Mouse (Mus musculus) common myeloid progenitor, adult 5-6 weeks (primary cell): ENCODE measurements at regions not wholly inside any gene's neighbourhood (a gene's known extent, or its start where the extent isn't known, plus 50 kb on each side); places are given as distances from the start of the nearest gene placed in this dataset.

Source experiments
- ATAC-seq: replicated peaks from 2 replicates; pipeline ENCODE4 v1.8.0; 2016; ENCODE audit warnings: low read depth, mild to moderate bottlenecking, moderate TSS enrichment, inconsistent platforms; ENCODE audit not compliant: poor library complexity, severe bottlenecking

DNA sequence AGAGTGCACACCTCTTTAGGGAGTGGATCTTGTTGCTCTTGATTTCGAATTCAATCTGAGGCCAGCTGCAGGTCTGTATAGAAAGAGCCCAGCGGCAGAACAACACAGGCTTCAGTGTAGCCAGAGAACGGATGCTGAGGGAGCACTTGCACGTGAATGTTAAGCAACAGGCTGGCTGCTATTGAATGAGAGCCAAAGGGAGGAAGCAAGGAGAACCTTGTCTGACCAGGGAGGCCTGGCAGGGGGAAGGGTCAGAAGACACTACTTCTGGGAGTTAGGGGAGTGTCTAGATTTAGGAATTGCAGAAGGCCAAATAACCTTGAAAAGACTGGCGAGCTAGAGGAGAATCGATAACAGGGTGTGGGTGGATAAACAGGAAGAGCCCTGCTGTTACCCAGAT lies 163.8 kb downstream of the Cdh26 start:
- peak; percentile 51 for ATAC-seq

GRCm38 (mm10) chr2:178596312-178597083 lies 166.2 kb downstream of the Cdh26 start:
- no peak for ATAC-seq

DNA sequence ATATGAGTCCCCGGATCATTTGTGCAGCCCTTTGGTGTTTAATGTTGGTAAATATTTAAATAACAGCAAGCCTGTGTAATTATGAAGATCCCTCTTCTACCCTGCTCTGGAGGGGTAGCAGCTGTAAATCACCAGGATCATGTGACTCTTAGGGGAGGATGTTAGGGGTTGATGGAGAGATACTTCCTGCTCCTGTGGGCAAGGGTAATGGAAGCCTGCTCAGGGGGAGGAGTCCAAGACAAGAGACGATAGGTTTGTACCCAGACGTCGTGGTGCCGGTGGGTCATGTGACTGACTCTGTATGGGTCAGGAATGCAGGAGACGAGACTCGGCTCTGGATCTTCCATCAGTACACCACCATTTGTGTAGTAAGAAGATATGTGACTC lies 166.7 kb downstream of the Cdh26 start:
- ATAC-seq: 0 out of 2 replicates have a peak, but pooled peaks have one; percentile 43

DNA sequence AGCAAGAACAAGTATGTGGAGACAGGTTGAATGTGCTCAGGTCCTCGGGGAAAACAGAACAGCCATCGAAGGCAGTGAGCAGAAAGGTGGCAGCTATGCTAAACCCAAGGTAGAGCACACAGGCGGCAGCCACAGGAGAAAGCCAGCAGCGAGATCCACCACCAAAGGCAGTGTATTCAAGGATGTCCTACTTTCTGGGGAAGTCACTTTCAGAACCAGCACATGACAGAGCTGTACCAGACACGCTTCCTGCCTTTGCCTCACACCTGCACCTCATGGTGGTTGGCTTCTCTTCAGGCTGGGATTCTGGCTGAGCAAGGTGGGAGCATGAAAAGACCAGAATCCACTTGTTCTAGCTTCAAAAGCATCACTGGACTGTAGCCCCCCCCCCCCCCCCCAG lies 168.0 kb downstream of the Cdh26 start:
- no peak for ATAC-seq

DNA sequence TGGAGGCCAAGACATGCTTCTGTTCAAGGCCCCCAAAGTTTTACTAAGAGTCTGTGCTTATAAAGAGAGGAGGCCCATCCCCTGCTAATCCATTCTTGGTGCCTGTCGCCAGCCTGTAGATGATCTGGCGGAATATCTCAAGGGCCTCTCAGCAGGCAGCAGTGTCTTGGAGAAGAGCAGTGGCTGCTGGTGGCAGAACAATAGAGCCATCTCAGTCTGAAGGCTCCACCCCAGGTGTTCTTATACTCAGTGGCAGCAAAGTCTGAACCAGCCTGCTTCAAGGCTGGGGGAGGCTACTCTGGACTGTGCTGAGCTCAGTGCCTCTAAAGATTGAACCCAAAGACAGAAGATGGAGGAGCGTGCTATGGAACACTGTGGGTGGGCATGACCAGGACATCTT lies 168.5 kb downstream of the Cdh26 start:
- no peak for ATAC-seq

GRCm38 (mm10) chr2:178603443-178603842 lies 173.1 kb downstream of the Cdh26 start:
- ATAC-seq: no peak

- ATAC-seq: no peak
These were observed 176.4 kb downstream of the Cdh26 start for GRCm38 (mm10) chr2:178606733-178607132.

DNA sequence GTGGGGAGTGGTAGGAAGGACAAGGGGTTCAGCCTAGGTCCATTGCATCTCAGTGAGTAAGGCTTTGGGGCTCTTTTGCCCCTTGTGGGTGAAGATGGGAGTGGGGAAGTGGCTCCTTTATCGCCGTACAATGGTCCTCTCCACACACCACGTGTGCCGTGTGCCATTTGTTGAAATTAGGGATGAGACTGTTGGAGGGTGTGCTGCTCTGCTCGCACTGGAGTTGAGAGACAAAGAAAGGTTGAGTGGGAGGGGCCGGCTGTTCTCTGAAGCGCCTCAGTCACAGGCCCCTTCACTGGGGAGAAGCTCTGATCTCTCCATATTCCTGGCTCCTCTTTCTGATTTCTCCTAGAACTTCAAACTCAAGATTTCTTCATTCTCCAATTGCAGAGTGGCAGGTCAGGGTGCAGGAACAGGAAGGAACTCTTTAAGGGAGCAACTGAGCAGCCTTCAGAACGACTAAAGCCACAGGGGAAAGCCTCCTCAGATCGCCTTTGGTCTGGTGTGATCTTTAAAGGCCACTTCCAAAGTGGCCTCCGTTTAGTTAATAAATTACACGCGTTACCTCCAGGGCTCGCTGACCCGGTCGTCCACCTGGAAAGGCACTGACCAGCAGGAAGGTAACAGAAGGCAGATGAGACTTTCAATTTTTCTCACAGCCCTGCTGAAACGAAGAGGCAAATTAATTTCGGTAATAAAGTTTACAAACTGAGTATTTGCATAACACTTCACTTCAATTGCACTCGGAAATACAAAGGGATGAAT lies 180.1 kb downstream of the Cdh26 start:
- no peak for ATAC-seq

GRCm38 (mm10) chr2:178614761-178615160 lies 184.4 kb downstream of the Cdh26 start:
- ATAC-seq: peak; percentile 86

DNA sequence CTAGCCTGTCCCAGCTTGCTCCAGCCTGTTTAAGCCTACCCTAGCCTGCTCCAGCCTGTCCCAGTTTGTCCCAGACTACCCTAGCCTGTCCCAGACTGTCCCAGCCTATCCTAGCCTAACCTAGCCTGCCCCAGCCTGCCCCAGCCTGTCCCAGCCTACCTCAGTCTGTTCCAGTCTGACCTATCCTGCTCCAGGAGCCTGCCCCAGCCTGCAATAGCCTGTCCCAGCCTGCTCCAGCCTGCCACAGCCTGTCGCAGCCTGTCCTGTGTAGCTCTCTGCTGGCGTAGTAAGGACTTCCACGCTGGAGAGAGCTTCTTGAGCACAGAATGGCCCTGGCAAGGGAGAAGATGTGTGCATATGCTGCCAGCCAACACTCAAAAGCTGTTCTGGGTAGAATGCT lies 192.5 kb downstream of the Cdh26 start:
- ATAC-seq: no peak

DNA sequence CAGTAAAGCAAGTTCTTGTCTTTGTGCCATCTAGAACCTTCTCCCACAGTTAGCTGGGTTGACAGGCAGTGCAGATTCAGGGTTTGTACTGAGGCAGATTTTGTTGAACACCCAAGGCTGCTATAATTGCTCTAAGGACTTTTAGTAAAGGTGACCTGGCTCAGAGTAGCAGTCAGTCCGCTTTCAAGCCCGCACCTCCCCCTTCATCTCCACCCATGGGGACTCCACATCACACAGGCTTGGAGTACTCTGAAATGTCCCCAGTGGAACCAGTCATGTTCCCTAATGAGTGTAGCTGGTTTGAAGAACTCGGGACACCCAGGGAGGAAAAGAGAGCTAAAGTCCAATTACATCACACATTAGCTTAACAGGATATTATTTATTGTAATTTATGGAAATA lies 194.1 kb downstream of the Cdh26 start:
- no peak for ATAC-seq

- no peak for ATAC-seq
These were observed 194.6 kb downstream of the Cdh26 start for GRCm38 (mm10) chr2:178624907-178625306.

- ATAC-seq: peak; percentile 91
These were observed 199.4 kb downstream of the Cdh26 start for GRCm38 (mm10) chr2:178629756-178630155.

DNA sequence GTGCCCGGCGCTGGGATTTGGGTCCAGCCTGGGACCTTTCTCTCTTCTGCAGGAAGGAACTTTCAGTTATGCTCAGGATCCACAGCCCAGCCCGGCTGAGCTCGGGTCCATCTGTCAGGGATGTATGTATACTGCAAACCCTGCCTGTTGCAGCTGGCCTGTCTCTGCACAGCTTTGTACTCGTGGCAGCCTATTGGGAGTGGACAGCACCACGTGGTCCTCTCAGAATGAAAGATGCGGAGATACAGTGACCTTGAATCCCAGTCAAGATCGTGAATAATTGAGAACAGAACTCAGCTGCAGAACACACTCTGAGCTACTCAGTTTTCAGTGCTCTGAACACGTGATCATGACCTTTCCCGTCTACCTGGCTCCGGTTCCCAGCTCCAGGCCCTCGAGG lies 200.2 kb downstream of the Cdh26 start:
- no peak for ATAC-seq

DNA sequence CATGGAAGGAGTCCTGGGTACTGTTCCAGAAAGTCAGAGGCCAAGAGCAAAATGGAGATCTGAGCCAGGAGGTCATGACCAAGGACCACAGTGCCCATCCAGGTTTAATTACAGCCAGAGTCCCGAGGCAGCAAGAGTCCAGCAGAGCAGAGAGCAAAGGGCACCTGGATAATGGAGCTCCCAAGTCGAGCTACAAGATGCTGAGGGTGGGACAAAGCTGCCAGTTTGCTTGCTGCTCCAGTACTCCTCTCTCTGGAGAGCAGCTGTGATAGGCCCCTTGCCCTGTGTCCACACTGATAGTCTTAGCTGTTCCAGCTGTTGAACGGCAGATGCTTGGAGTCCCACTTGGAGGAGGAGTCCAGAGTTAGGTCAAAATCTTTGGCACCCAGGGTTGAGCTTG lies 201.0 kb downstream of the Cdh26 start:
- ATAC-seq: no peak

- no peak for ATAC-seq
These were observed 201.6 kb downstream of the Cdh26 start for GRCm38 (mm10) chr2:178631966-178632365.

DNA sequence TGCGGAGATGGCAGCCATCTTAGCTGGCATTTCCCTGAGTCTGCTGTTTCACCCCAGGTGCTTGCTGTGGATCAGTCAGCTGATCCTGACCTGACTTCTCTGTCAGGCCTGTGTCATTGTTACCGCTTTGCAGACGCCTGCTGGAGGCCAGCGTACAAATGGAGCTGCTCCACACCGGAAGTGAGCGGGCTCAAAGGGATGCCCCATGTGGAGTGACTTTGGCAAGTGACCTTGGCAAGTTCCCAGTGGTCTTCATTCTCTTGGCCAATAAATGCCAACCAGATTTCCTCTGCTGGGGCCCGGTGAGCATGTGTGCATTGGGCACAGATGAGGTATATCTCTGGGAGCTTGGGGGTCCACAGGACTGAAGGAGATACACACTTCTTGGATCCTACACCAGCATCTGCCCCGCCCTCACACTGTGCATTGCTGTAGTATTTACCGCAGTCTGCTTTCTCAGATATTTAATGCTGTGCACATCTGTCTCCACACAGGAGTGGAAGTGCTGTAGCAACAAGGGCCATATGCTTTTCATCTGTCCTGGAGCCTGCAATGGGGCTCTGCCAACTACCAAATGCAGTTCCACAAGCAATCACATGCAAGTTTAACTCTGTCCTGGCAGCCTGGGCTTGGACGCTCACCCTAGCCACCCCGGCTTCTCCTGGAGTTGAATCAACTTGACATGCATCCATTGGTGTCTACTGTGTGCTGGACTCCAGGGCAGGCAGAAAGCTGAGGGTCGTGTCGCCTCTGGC lies 202.7 kb downstream of the Cdh26 start:
- no peak for ATAC-seq

- no peak for ATAC-seq
These were observed 203.8 kb downstream of the Cdh26 start for GRCm38 (mm10) chr2:178634116-178634515.

GRCm38 (mm10) chr2:178635685-178636084 lies 205.4 kb downstream of the Cdh26 start:
- ATAC-seq: no peak

DNA sequence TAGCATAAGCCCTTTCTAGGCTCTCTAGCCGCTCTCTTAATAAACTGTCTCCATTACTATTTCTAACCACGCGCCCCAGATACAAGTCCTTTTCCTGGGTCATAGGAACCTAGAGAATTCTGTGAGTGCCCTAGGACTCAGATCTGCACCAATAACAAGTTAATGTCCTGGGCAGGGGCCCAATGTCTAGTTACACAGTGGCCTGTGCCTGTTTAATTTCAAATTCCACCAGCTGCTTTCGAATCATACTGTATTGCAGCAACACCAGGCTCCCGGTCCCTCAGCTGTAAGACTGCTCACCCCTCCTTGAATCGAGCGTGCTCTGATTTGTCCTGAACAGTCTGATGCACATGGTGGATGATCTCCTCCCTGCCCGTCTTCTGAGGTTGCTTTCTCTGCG lies 206.6 kb downstream of the Cdh26 start:
- no peak for ATAC-seq
